Mouse (Mus musculus) heart, embryonic 16.5 days (tissue): ENCODE measurements around the gene Asl. TPM values are rescaled to one million over a fixed set of nuclear protein-coding genes. Genes with fewer than 3 reads are reported as not detected.

Experiments
- ATAC-seq: fragments of 200-750 bp; cut with Nextera tagmentation; replicated peaks from 2 replicates; pipeline ENCODE4 v1.8.0; 2017; ENCODE audit warnings: moderate number of reproducible peaks; ENCODE audit not compliant: insufficient read depth, low FRiP score; ENCODE audit errors: extremely low read depth
- H3K27ac ChIP-seq: fragments of 300-500 bp; sonication (generic); 2 replicates; pipeline ENCODE4 v1.5.1; 2014; ENCODE audit warnings: mild to moderate bottlenecking, low read length, control low read depth, moderate library complexity
- H3K27me3 ChIP-seq: fragments of 300-500 bp; sonication (generic); 2 replicates; pipeline ENCODE4 v1.6.1; 2014; ENCODE audit warnings: low read length, mixed read lengths; ENCODE audit not compliant: control insufficient read depth, insufficient read depth
- H3K36me3 ChIP-seq: fragments of 300-500 bp; sonication (generic); 2 replicates; pipeline ENCODE4 v1.6.1; 2014; ENCODE audit not compliant: control insufficient read depth, insufficient read depth
- H3K4me1 ChIP-seq: fragments of 300-500 bp; sonication (generic); 2 replicates; pipeline ENCODE4 v1.6.1; 2014; ENCODE audit warnings: low read length, mixed read lengths; ENCODE audit not compliant: control insufficient read depth, insufficient read depth
- H3K4me2 ChIP-seq: fragments of 300-500 bp; sonication (generic); 2 replicates; pipeline ENCODE4 v1.6.1; 2014; ENCODE audit warnings: low read depth, mild to moderate bottlenecking, control low read depth, low read length
- H3K4me3 ChIP-seq: fragments of 300-500 bp; sonication (generic); 2 replicates; pipeline ENCODE4 v1.5.1; 2014; ENCODE audit warnings: mild to moderate bottlenecking, control low read depth, low read length
- H3K9ac ChIP-seq: fragments of 300-500 bp; sonication (generic); 2 replicates; pipeline ENCODE4 v1.6.1; 2014; ENCODE audit warnings: low read length, control low read depth
- H3K9me3 ChIP-seq: fragments of 300-500 bp; sonication (generic); replicated peaks from 2 replicates; pipeline ENCODE4 v1.6.1; 2016; ENCODE audit warnings: low read length; ENCODE audit not compliant: control insufficient read depth
- WGBS: fragments of 180-500 bp; shearing (Covaris S2); extraction: QIAGEN DNeasy Blood & Tissue Kit; methylation state at CpG from one replicate; pipeline ENCODE4 v1.1.7; 2014; 5-methylcytosine and 5-hydroxymethylcytosine counted together
- polyA plus RNA-seq: library from polyadenylated mRNA; unstranded; fragments of >200 nt; fragmentation: Nextera tagmentation; extraction: Ambion mirVana; gene quantifications from 2 replicates; pipeline ENCODE4 v1.2.1, GENCODE M21; 2015

The Asl gene
- polyA plus RNA-seq, 1 experiment from 2014 or later: 23.0 TPM

DNA sequence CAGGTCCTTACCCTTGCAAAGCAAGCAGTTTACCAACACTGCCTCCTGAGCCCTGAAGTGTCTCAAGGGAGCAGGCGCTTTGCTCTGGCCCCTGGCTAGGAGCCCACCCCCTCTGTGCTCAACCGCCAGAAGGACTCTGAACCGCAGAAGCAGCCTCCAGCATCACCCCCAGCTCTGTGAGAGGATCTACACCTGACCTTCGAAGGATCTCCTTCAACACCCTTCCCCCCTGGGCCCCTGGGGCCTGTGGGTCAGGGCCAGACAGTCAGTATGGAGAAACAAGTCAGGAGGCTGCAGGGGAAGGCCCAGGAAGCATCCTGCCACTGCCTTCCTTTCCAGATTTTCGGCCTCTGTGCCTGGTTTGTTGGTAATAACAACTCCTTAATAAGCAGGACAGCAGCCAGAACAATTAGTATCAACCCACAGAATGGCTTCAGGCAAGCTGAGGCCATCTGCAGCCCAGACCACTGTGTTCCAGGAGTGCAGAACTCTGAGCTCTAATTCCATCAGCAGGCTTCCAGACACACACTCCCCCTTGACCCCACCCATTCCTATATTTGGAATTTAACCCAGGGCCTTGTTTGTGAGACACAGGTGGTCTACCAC, 7.6 kb downstream of the Asl start:
- Histone ChIP-seq H3K4me1 (peaks cover 3% of the 10 kb centered on the region; the same call in 1 of the 2 replicates), H3K9ac (no peak overlapping the region), H3K4me3 (no peak overlapping the region), H3K9me3 (no peaks in the 10 kb centered on the region), H3K4me2 (no peak overlapping the region), H3K27me3 (no peaks in the 10 kb centered on the region), H3K36me3 (no peaks in the 10 kb centered on the region), H3K27ac (no peak overlapping the region)
- no peak for ATAC-seq
- WGBS: 53% methylated on average over 5 of the region's 5 CpGs

DNA sequence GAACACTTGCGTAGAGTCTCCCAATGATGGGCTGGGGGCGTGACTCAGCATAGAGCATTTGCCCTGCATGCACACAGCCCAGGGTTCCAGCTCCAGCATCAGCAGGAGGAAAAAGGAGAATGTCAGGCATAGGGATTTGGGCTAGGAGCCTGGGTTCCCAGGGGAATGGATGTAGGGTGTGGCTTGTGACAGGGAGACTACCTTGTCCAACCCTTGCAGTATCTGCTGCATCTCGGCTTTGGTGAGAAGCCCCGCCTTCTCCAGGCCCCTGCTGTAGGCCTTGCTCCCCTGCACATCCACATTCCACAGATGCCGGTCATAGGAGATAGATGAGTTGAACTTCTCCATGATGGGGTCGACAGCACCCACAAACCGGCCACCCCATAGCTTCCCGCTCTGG, 9.6 kb downstream of the Asl start:
- Histone ChIP-seq H3K4me3 (no peak overlapping the region), H3K4me2 (no peak overlapping the region), H3K9me3 (no peaks in the 10 kb centered on the region), H3K9ac (no peak overlapping the region), H3K27ac (no peak overlapping the region), H3K36me3 (peaks cover 5% of the 10 kb centered on the region; the same call in 1 of the 2 replicates), H3K4me1 (peaks cover 3% of the 10 kb centered on the region; the same call in 1 of the 2 replicates), H3K27me3 (no peaks in the 10 kb centered on the region)
- WGBS: 44% methylated on average over 8 of the region's 8 CpGs
- no peak for ATAC-seq

DNA sequence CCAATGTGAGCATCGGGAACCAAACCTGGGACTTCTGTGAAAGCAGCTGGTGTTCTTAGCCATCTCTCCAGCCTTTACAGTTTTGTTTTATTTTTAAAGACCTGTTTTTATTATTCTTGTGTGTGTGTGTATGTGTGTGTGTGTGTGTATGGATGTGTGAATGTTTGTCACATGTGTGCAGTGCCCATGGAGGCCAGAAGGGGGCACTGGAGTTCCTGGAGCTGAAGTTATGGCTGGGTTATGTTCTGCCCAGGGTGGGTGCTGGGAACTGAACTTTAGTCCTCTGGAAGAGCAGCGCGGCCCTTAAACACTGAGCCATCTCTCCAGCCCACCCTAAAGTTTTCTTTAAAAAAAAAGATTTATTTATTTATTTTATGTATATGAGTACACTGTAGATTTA, 13.9 kb downstream of the Asl start:
- H3K4me2 ChIP-seq: no peak overlapping the region
- WGBS: 100% methylated on average over 3 of the region's 3 CpGs
- H3K4me3 ChIP-seq: no peak overlapping the region
- H3K27ac ChIP-seq: no peak overlapping the region
- no peak for ATAC-seq
- H3K9me3 ChIP-seq: peaks cover 8% of the 10 kb centered on the region
- H3K9ac ChIP-seq: no peak overlapping the region
- no peaks in the 10 kb centered on the region for H3K27me3 ChIP-seq
- H3K36me3 ChIP-seq: peaks cover 14% of the 10 kb centered on the region
- H3K4me1 ChIP-seq: no peaks in the 10 kb centered on the region

DNA sequence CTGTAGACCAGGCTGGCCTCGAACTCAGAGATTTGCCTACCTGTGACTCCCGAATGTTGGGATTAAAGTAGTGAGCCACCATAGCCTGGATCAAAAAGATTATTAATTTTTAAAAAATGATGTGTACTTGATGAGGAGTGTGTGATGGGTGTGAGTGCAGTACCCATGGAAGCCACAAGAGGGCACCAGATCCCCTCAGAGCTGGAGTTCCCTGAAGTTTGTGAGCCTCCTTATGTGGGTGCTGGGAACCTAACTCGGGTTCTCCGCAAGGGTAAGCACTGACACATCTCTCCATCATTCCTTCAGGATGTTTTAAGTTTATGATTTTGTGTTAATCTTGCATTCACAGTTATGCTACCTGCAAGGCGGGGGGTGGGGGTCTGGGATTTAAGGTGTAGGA, 18.1 kb downstream of the Asl start:
- no peaks in the 10 kb centered on the region for H3K4me1 ChIP-seq
- no peak overlapping the region for H3K4me2 ChIP-seq
- H3K9me3 ChIP-seq: peaks cover 8% of the 10 kb centered on the region
- no peak overlapping the region for H3K4me3 ChIP-seq
- no peak overlapping the region for H3K9ac ChIP-seq
- no peak overlapping the region for H3K27ac ChIP-seq
- no peak for ATAC-seq
- no peaks in the 10 kb centered on the region for H3K27me3 ChIP-seq
- H3K36me3 ChIP-seq: peaks cover 14% of the 10 kb centered on the region
- 88% methylated on average over 5 of the region's 5 CpGs for WGBS

DNA sequence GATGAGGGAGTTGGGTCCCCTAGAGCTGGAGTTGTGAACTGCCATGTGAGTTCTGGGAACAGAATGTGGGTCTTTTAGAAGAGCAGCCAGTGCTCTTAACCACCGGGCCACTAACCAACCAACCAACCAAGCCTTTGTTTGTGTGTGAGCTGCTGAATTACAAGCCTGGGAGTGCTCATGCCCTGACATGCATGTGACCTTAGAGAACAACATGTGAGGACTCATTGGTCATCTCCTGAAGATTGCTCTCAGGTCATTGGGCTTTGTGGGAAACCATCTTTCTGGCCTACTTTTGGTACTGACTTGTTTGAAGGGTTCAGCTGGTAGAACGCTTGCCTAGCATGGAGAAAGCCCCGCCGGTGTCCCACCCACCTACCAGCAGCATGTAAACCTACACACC, 19.3 kb downstream of the Asl start:
- no peaks in the 10 kb centered on the region for H3K27me3 ChIP-seq
- peaks cover 9% of the 10 kb centered on the region for H3K36me3 ChIP-seq
- H3K9me3 ChIP-seq: peaks cover 8% of the 10 kb centered on the region
- WGBS: 88% methylated on average over 4 of the region's 4 CpGs
- no peak for ATAC-seq
- H3K4me2 ChIP-seq: no peak overlapping the region
- no peak overlapping the region for H3K9ac ChIP-seq
- H3K27ac ChIP-seq: no peak overlapping the region
- no peak overlapping the region for H3K4me3 ChIP-seq
- no peaks in the 10 kb centered on the region for H3K4me1 ChIP-seq

DNA sequence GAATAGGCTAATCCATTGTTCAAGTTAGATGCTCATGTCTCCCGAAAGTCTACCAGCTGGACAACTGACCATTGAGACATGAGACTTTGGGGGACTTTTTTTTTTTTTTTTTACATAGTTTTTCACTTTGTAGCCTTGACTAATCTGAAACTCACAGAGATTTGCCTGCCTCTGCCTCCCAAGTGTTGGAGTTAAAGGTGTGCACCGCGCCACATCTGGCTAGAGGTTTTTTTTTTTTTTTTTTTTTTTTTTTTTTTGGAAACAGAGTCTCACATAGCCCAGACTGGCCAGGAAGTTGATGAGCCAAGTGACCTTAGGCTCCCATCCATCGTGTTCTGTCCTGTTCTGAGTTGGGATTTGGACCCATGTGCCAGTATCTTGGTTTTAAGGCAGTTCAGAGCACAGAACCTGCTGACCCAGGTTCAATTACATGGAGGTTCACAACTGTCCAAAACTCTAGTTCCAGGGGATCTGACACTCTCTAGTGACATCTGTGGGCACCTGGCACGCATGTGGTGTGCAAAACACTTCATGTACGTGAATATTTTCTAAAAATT, 20.9 kb downstream of the Asl start:
- peaks cover 1% of the 10 kb centered on the region; the same call in 1 of the 2 replicates for H3K4me1 ChIP-seq
- ATAC-seq: no peak

DNA sequence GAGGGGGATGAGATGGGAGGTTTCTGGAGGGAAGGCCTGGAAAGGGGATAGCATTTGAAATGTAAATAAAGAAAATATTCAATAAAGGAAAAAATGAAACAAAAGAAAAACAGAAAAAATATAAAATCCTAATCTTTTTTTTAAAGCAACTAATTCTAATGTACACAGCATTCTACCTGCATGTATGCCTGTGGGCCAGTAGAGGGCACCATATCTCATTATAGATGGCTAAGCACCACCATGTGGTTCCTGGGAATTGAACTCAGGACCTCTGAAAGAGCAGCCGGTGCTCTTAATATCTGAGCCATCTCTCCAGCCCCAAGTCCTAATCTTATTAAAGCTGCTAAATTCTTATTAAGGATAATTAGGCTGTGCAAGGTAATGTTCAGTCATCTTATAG, 21.7 kb downstream of the Asl start:
- peaks cover 3% of the 10 kb centered on the region; the same call in 1 of the 2 replicates for H3K4me1 ChIP-seq
- peaks cover 9% of the 10 kb centered on the region for H3K36me3 ChIP-seq
- H3K4me3 ChIP-seq: no peak overlapping the region
- H3K4me2 ChIP-seq: no peak overlapping the region
- no peaks in the 10 kb centered on the region for H3K27me3 ChIP-seq
- no peak overlapping the region for H3K9ac ChIP-seq
- no peak for ATAC-seq
- WGBS: 81% methylated on average over 1 of the region's 1 CpGs
- H3K9me3 ChIP-seq: peaks cover 13% of the 10 kb centered on the region
- H3K27ac ChIP-seq: no peak overlapping the region

More for the DNA sequence above, 20.9 kb downstream of the Asl start:
- no peak overlapping the region for H3K9ac ChIP-seq
- H3K27ac ChIP-seq: no peak overlapping the region
- no peaks in the 10 kb centered on the region for H3K27me3 ChIP-seq
- WGBS: 77% methylated on average over 6 of the region's 6 CpGs
- H3K36me3 ChIP-seq: peaks cover 9% of the 10 kb centered on the region
- H3K4me3 ChIP-seq: no peak overlapping the region
- no peak overlapping the region for H3K4me2 ChIP-seq
- peaks cover 13% of the 10 kb centered on the region for H3K9me3 ChIP-seq

DNA sequence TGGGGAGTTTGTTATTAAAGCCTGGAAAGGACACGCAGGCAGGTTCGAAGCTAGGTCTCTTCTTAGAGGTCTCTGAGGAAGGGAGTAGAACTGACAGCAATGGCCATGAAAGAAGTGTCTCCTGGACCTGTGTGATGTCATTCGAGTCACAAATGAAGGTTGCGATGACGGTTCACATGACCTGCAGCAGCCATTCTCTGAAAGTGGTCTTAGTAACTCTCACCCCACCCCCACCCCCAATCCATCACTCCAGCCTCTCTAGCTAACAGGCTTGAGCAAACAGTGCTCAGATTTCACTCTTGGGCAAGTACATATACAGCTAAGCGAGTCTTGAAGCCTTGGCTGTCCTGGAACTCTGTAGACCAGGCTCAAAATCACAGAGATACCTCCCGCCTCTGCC, 25.8 kb downstream of the Asl start:
- 44% methylated on average over 7 of the region's 7 CpGs for WGBS
- no peaks in the 10 kb centered on the region for H3K36me3 ChIP-seq
- H3K4me2 ChIP-seq: peak overlapping the region; percentile 64
- peak overlapping the region; percentile 68 for H3K4me3 ChIP-seq
- peak overlapping the region; percentile 63 for H3K9ac ChIP-seq
- H3K27me3 ChIP-seq: no peaks in the 10 kb centered on the region
- H3K9me3 ChIP-seq: peaks cover 5% of the 10 kb centered on the region; the same call in 1 of the 2 replicates
- no peak for ATAC-seq
- H3K27ac ChIP-seq: peak overlapping the region; percentile 49
- H3K4me1 ChIP-seq: peaks cover 9% of the 10 kb centered on the region

DNA sequence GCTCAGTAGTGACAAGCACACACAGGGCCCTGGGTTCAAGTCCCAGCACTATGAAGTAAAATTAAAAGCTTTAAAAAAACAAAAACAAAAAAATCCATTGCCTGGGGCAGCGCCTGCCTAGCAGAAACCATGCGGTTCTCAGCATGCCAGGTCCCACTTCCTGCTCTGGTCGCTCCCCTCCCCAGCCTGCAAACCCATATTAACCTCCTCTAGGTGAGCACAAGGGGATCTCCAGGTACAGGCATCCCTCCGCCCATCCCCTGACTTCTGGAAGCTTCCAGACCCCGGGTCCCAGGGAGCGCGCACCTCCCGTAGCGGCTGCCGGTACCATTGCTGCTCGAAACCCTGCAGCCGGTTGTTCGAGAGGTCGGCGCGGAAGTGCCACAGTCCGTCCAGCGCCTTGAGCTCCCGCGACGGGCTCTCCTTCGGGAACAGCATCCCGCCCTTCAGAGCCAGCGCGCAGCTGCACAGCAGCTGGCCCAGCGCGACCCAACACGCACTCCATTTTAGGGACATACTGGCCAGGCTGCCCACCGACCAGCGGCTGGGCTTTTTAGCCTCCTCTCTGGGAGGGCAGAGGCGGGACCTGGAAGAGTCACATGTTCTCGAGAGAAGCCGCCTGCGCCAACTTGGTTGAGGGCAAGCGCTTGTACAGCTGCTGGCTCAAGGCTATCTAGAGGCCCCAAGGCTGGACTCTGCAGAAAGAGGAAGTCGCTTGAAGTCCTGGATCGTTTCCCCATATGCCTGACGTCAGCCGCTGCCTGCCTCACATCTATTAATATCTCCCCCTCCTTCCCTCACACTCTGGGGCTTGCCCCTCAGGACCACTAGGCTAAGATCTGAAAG, 26.5 kb downstream of the Asl start, which contains the start of gene Gusb:
Gene Gusb, minus strand, starts transcription at position 749 of the 846 bp plus-strand sequence.
- Histone ChIP-seq H3K4me2 (peak within 1 kb of the TSS; percentile 64), H3K9me3 (peaks cover 5% of the 10 kb centered on the region; the same call in 1 of the 2 replicates), H3K27ac (peak within 1 kb of the TSS; percentile 49), H3K9ac (peak within 1 kb of the TSS; percentile 63), H3K4me1 (peaks cover 9% of the 10 kb centered on the region), H3K4me3 (peak within 1 kb of the TSS; percentile 68), H3K27me3 (no peaks in the 10 kb centered on the region), H3K36me3 (no peaks in the 10 kb centered on the region)
- under 1% methylated on average over 39 of the region's 39 CpGs for WGBS
- ATAC-seq: peak; percentile 92
